Mouse (Mus musculus) CH12.LX (cell line): ENCODE measurements around the gene Reep6. TPM values are rescaled to one million over a fixed set of nuclear protein-coding genes. Genes with fewer than 3 reads are reported as not detected.

ENCODE experiments used
- DNase-seq: peaks from one replicate; pipeline ENCODE4 v3.0.0-alpha.2; 2013; ENCODE audit errors: extremely low read depth
- H3K27ac ChIP-seq: 2 replicates; pipeline ENCODE4 v1.5.1; 2012; ENCODE audit warnings: low read depth, mild to moderate bottlenecking, control low read depth, moderate library complexity; ENCODE audit not compliant: insufficient read depth
- H3K27me3 ChIP-seq: replicated peaks from 2 replicates; pipeline ENCODE3; 2012; ENCODE audit warnings: inconsistent platforms
- H3K36me3 ChIP-seq, 2 experiments: replicated peaks in 1 of 2; 2 replicates each; pipeline versions ENCODE3 to v1.6.1; 2012; ENCODE audit warnings: inconsistent platforms in 1 of 2, low read length in 1 of 2, mild to moderate bottlenecking in 1 of 2, mixed read lengths in 1 of 2, moderate library complexity in 1 of 2; ENCODE audit not compliant: control insufficient read depth in 1 of 2, insufficient read depth in 1 of 2
- H3K4me1 ChIP-seq, 2 experiments: 2 replicates each; pipeline ENCODE4 v1.6.1; 2012; ENCODE audit warnings: inconsistent platforms in 1 of 2, moderate library complexity in 1 of 2; ENCODE audit not compliant: insufficient read depth in 2 of 2, control insufficient read depth in 1 of 2
- H3K4me2 ChIP-seq: 2 replicates; pipeline ENCODE4 v1.6.1; 2012; ENCODE audit warnings: low read depth, mild to moderate bottlenecking, control low read depth; ENCODE audit not compliant: poor library complexity, insufficient read depth, severe bottlenecking
- H3K4me3 ChIP-seq, 3 experiments: fragments of 150-350 bp in 1 of 3; sonication (generic) in 1 of 3; replicated peaks in 1 of 3; 2 replicates each; pipeline versions ENCODE3 to v1.5.1; 2011 to 2012; ENCODE audit warnings: low read depth in 2 of 3, low read length in 2 of 3, mild to moderate bottlenecking in 2 of 3, moderate library complexity in 2 of 3, control low read depth in 1 of 3, improper control_type of control experiment in 1 of 3, inconsistent platforms in 1 of 3, mixed read lengths in 1 of 3; ENCODE audit not compliant: poor library complexity in 1 of 3
- H3K79me2 ChIP-seq: replicated peaks from 2 replicates; pipeline ENCODE4 v1.6.1; 2012; ENCODE audit warnings: mild to moderate bottlenecking, moderate library complexity; ENCODE audit not compliant: control insufficient read depth, poor library complexity, insufficient read depth, severe bottlenecking; ENCODE audit errors: extremely low read depth
- H3K9ac ChIP-seq: 2 replicates; pipeline ENCODE4 v1.6.1; 2012; ENCODE audit warnings: low read depth, mild to moderate bottlenecking, control low read depth, moderate library complexity; ENCODE audit not compliant: insufficient read depth
- H3K9me3 ChIP-seq: replicated peaks from 2 replicates; pipeline ENCODE3; 2012; ENCODE audit warnings: low read length, inconsistent platforms, mixed read lengths
- BHLHE40 ChIP-seq: IDR thresholded peaks from 2 replicates; pipeline ENCODE4 v1.6.1; 2011; ENCODE audit warnings: mild to moderate bottlenecking, low read depth, low read length, improper control_type of control experiment
- CHD2 ChIP-seq: IDR thresholded peaks from 2 replicates; pipeline ENCODE4 v1.6.1; 2011; ENCODE audit warnings: low read length, improper control_type of control experiment
- E2F4 ChIP-seq: IDR thresholded peaks from 2 replicates; pipeline ENCODE4 v1.6.1; 2011; ENCODE audit warnings: low read depth, low read length, improper control_type of control experiment; ENCODE audit not compliant: insufficient replicate concordance
- EP300 ChIP-seq: IDR thresholded peaks from 2 replicates; pipeline ENCODE4 v1.6.1; 2011; ENCODE audit warnings: low read length, improper control_type of control experiment
- GABPA ChIP-seq: IDR thresholded peaks from 2 replicates; pipeline ENCODE4 v1.6.1; 2012; ENCODE audit warnings: low read depth, low read length, improper control_type of control experiment, inconsistent platforms; ENCODE audit not compliant: insufficient replicate concordance
- HCFC1 ChIP-seq: IDR thresholded peaks from 2 replicates; pipeline ENCODE4 v1.6.1; 2012; ENCODE audit warnings: low read depth, mild to moderate bottlenecking, inconsistent platforms, low read length, improper control_type of control experiment
- IRF4 ChIP-seq: IDR thresholded peaks from 2 replicates; pipeline ENCODE4 v1.6.1; 2014; ENCODE audit warnings: low read depth, mild to moderate bottlenecking, inconsistent platforms, low read length, improper control_type of control experiment
- MYC ChIP-seq: IDR thresholded peaks from 2 replicates; pipeline ENCODE4 v1.6.1; 2011; ENCODE audit warnings: low read depth, mild to moderate bottlenecking, improper control_type of control experiment, low read length
- PAX5 ChIP-seq: IDR thresholded peaks from 2 replicates; pipeline ENCODE4 v1.6.1; 2012; ENCODE audit warnings: low read length, inconsistent platforms, mixed read lengths
- RAD21 ChIP-seq: IDR thresholded peaks from 2 replicates; pipeline ENCODE4 v1.6.1; 2011; ENCODE audit warnings: low read depth, mild to moderate bottlenecking, low read length, improper control_type of control experiment, moderate library complexity
- SIN3A ChIP-seq: IDR thresholded peaks from 2 replicates; pipeline ENCODE4 v1.6.1; 2012; ENCODE audit warnings: low read length, improper control_type of control experiment, inconsistent platforms
- SMC3 ChIP-seq: IDR thresholded peaks from 2 replicates; pipeline ENCODE4 v1.6.1; 2011; ENCODE audit warnings: low read depth, low read length, improper control_type of control experiment
- TBP ChIP-seq: conservative IDR thresholded peaks from 2 replicates; pipeline ENCODE4 v1.6.1; 2011; ENCODE audit warnings: low read depth, low read length, improper control_type of control experiment
- TCF12 ChIP-seq: IDR thresholded peaks from 2 replicates; pipeline ENCODE4 v1.6.1; 2014; ENCODE audit warnings: low read depth, mild to moderate bottlenecking, inconsistent platforms, low read length, improper control_type of control experiment
- UBTF ChIP-seq: IDR thresholded peaks from 2 replicates; pipeline ENCODE4 v1.6.1; 2012; ENCODE audit warnings: low read depth, mild to moderate bottlenecking, inconsistent platforms, low read length, improper control_type of control experiment, moderate library complexity
- USF1 ChIP-seq: IDR thresholded peaks from 2 replicates; pipeline ENCODE4 v1.6.1; 2014; ENCODE audit warnings: low read depth, mild to moderate bottlenecking, inconsistent platforms, low read length, improper control_type of control experiment
- ZC3H11A ChIP-seq: IDR thresholded peaks from 2 replicates; pipeline ENCODE4 v1.6.1; 2012; ENCODE audit warnings: low read depth, mild to moderate bottlenecking, inconsistent platforms, low read length, improper control_type of control experiment
- ZMIZ1 ChIP-seq: IDR thresholded peaks from 2 replicates; pipeline ENCODE4 v1.6.1; 2012; ENCODE audit warnings: low read depth, mild to moderate bottlenecking, inconsistent platforms, low read length, improper control_type of control experiment
- dilution Hi-C: fragments of 300-500 bp; cut with MboI; formaldehyde crosslinking; loops from 2 replicates; pipeline ENCODE4 v1.14.3; 2020; ENCODE audit warnings: low sequenced_read_pairs; ENCODE audit not compliant: extremely low pct_unique_long_range_greater_than_20kb, extremely low pct_ligation_motif_present
- in situ Hi-C: fragments of 300-500 bp; cut with MboI; formaldehyde crosslinking; loops from 3 replicates; pipeline ENCODE4 v1.14.3; 2019; ENCODE audit warnings: low sequenced_read_pairs, low pct_ligation_motif_present, low pct_unique_long_range_greater_than_20kb, mixed read lengths
- polyA plus RNA-seq: library from polyadenylated mRNA; unstranded; fragments of >175 nt; gene quantifications from 2 replicates; pipeline ENCODE4 v1.2.1, GENCODE M21; 2012; ENCODE audit warnings: low read depth; ENCODE audit not compliant: insufficient read length
- total RNA-seq, 2 experiments: library from RNA; depleted of rRNA; stranded (reverse); fragments of 300-350 nt in 1 of 2; fragments of >200 nt in 1 of 2; gene quantifications; 2 replicates each; pipeline ENCODE4 v1.2.3; 2012 to 2014

Gene Reep6
- total and polyA plus RNA-seq, 3 experiments, result 0.48 to 7.5 (median 5.0) TPM

- no peak overlapping the region for H3K27ac ChIP-seq
- DNase-seq, result no peak
- no peaks in the 10 kb centered on the region for H3K9me3 ChIP-seq
- peaks cover 15 to 38% of the 10 kb centered on the region in 2 experiments for H3K36me3 ChIP-seq
- TF ChIP-seq BHLHE40 (no peak), GABPA (no peak), SIN3A (no peak), SMC3 (no peak), EP300 (no peak), TCF12 (no peak), RAD21 (no peak), HCFC1 (no peak), CHD2 (no peak), PAX5 (no peak), ZMIZ1 (no peak), IRF4 (no peak), TBP (no peak), UBTF (no peak), E2F4 (no peak)
- H3K27me3 ChIP-seq, result peaks cover 12% of the 10 kb centered on the region
- no peak overlapping the region for H3K4me2 ChIP-seq
- H3K9ac ChIP-seq, result no peak overlapping the region
- H3K4me1 ChIP-seq, result peaks cover 10 to 22% of the 10 kb centered on the region in 2 experiments
- in situ Hi-C loops, result no loop called here
- dilution Hi-C loops, result no loop called here
- H3K79me2 ChIP-seq, result no peaks in the 10 kb centered on the region; the same call in 1 of the 2 replicates
- no peak overlapping the region for H3K4me3 ChIP-seq
Observed at GRCm38 (mm10) chr10:80313627-80314201, 16.0 kb upstream of the Reep6 start.

GRCm38 (mm10) chr10:80314494-80315001 lies 15.2 kb upstream of the Reep6 start:
- peaks cover 20 to 46% of the 10 kb centered on the region in 2 experiments for H3K36me3 ChIP-seq
- peaks cover 18 to 31% of the 10 kb centered on the region in 2 experiments for H3K4me1 ChIP-seq
- in situ Hi-C loops, result no loop called here
- H3K9me3 ChIP-seq, result no peaks in the 10 kb centered on the region
- H3K27me3 ChIP-seq, result peaks cover 4% of the 10 kb centered on the region
- H3K27ac ChIP-seq, result no peak overlapping the region
- no peak overlapping the region for H3K4me2 ChIP-seq
- TF ChIP-seq SIN3A (no peak), ZC3H11A (no peak), USF1 (no peak), MYC (no peak)
- TF ChIP-seq, all 38 proteins: peak for 0
- no peak for DNase-seq
- Histone ChIP-seq H3K79me2 (peaks cover 6% of the 10 kb centered on the region), H3K4me3 (no peak overlapping the region), H3K9ac (no peak overlapping the region)
- dilution Hi-C loops, result no loop called here
